Mouse (Mus musculus) limb, embryonic 11.5 days (tissue): ENCODE results near the gene Tbc1d4. TPM values are rescaled to one million over a fixed set of nuclear protein-coding genes. Genes with fewer than 3 reads are reported as not detected.
A peak's percentile ranks its signal among the peaks of the same experiment; 100 is the strongest.

Experiments
- ATAC-seq: fragments of 200-750 bp; cut with Nextera tagmentation; 2 replicates; pipeline ENCODE4 v1.8.0; 2017; ENCODE audit warnings: low read depth; ENCODE audit not compliant: insufficient number of reproducible peaks, low FRiP score, low TSS enrichment
- DNase-seq: peaks from one replicate; pipeline ENCODE4 v3.0.0-alpha.2; 2015; ENCODE audit warnings: low spot score
- H3K27ac ChIP-seq: fragments of 300-500 bp; sonication (generic); replicated peaks from 2 replicates; pipeline ENCODE4 v1.5.1; 2014; ENCODE audit warnings: low read depth, mild to moderate bottlenecking, low read length
- H3K27me3 ChIP-seq: fragments of 300-500 bp; sonication (generic); 2 replicates; pipeline ENCODE4 v1.6.1; 2014; ENCODE audit warnings: mild to moderate bottlenecking, low read length, mixed read lengths; ENCODE audit not compliant: control insufficient read depth, insufficient read depth
- H3K36me3 ChIP-seq: fragments of 300-500 bp; sonication (generic); 2 replicates; pipeline ENCODE4 v1.6.1; 2014; ENCODE audit warnings: mild to moderate bottlenecking, low read length, moderate library complexity, mixed read lengths; ENCODE audit not compliant: control insufficient read depth, insufficient read depth
- H3K4me1 ChIP-seq: fragments of 300-500 bp; sonication (generic); 2 replicates; pipeline ENCODE4 v1.6.1; 2014; ENCODE audit warnings: low read length, mixed read lengths; ENCODE audit not compliant: control insufficient read depth, insufficient read depth
- H3K4me2 ChIP-seq: fragments of 300-500 bp; sonication (generic); 2 replicates; pipeline ENCODE4 v1.6.1; 2014; ENCODE audit warnings: low read depth, mild to moderate bottlenecking, moderate library complexity; ENCODE audit not compliant: severe bottlenecking
- H3K4me3 ChIP-seq: fragments of 300-500 bp; sonication (generic); 2 replicates; pipeline ENCODE4 v1.5.1; 2014; ENCODE audit warnings: low read depth, low read length
- H3K9ac ChIP-seq: fragments of 300-500 bp; sonication (generic); 2 replicates; pipeline ENCODE4 v1.6.1; 2014; ENCODE audit warnings: mild to moderate bottlenecking, low read length
- H3K9me3 ChIP-seq: fragments of 300-500 bp; sonication (generic); 2 replicates; pipeline ENCODE4 v1.6.1; 2016; ENCODE audit warnings: low read length; ENCODE audit not compliant: control insufficient read depth
- WGBS: fragments of 180-500 bp; shearing (Covaris S2); extraction: QIAGEN DNeasy Blood & Tissue Kit; methylation state at CpG from one replicate; pipeline ENCODE4 v1.1.7; 2014; 5-methylcytosine and 5-hydroxymethylcytosine counted together
- polyA plus RNA-seq: library from polyadenylated mRNA; unstranded; fragments of >200 nt; fragmentation: Nextera tagmentation; extraction: Ambion mirVana; gene quantifications from 2 replicates; pipeline ENCODE4 v1.2.1, GENCODE M21; 2014

The Tbc1d4 gene
- polyA plus RNA-seq, 1 experiment from 2014 or later = 6.3 TPM

DNA sequence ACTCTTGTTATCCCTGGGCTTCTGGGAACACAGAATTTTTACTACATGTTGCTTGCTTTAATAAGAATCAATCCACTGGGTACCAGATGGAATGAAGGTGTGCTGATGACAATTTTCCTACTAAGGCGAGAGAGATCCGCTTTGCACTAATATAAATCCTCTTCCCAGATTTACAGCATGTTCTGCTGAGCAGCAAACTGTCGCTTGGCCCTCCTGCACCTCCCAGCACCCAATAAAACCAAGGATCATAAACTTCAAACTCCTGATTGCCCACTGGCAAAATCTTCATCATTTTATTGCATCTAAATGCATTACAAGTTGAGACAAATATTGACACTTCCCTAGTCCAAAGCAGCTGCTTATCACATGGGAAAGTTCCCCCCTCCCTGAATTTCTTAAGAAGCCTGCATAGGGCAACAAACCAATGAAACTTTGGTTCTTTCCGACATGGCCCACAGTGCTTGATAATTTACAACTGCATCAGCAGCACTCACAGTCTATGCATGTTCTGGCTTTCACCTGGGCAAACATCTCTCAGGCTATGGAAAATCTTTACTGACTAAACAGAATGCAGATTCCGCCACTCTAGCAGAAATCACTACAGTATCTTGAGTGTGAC lies 139.4 kb downstream of the Tbc1d4 start:
- DNase-seq = no peak
- Histone ChIP-seq H3K9ac (no peak overlapping the region), H3K4me1 (peaks cover 6% of the 10 kb centered on the region; the same call in 1 of the 2 replicates), H3K4me2 (no peak overlapping the region), H3K27me3 (no peaks in the 10 kb centered on the region), H3K4me3 (no peak overlapping the region), H3K27ac (no peak overlapping the region), H3K36me3 (no peaks in the 10 kb centered on the region), H3K9me3 (no peaks in the 10 kb centered on the region)
- no peak for ATAC-seq
- 42% methylated on average over 5 of the region's 5 CpGs for WGBS

DNA sequence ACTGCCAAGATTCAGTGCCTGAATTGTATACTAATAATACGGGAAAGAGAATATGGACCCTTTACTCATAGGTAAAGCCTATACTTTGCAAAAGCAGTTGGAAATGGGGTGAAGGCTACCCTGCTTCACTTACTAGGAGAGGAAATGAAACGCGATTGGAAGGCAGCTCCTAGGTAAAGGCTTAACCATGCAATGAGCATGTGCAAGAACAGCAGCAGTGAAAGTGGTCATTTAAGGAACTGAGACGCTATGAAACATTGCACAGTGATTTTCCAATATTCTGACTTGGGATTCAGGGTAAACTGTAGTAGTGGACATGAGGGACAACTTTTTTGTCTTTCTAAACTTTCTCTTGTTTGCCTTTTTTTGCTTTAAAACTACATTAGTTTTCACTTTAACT lies 140.8 kb downstream of the Tbc1d4 start:
- H3K9me3 ChIP-seq = no peaks in the 10 kb centered on the region
- 87% methylated on average over 4 of the region's 4 CpGs for WGBS
- no peak overlapping the region for H3K4me2 ChIP-seq
- H3K4me1 ChIP-seq = peaks cover 6% of the 10 kb centered on the region; the same call in 1 of the 2 replicates
- H3K27ac ChIP-seq = no peak overlapping the region
- no peak overlapping the region for H3K4me3 ChIP-seq
- ATAC-seq (no peak), DNase-seq (no peak)
- no peaks in the 10 kb centered on the region for H3K27me3 ChIP-seq
- no peaks in the 10 kb centered on the region for H3K36me3 ChIP-seq
- H3K9ac ChIP-seq = no peak overlapping the region

DNA sequence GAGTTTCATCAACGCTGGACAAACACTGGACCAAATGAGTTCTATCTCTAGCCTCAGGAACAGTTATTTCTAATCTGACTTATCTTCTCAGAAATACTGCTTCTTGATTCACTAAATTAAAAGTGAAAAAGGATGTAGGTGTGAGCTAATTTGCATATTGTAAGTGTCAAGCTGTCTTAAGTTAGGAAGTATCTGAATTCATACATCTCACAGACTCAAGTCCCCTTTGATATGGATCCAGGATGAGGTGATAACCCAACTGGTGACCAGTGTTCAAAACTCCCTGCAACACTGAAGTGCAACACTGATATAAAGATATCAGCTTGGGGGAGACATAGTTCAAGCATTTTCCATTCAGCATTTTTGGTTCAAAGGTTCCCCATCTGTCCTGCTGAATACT lies 141.5 kb downstream of the Tbc1d4 start:
- H3K4me1 ChIP-seq = peaks cover 6% of the 10 kb centered on the region; the same call in 1 of the 2 replicates
- no peaks in the 10 kb centered on the region for H3K9me3 ChIP-seq
- no peak overlapping the region for H3K4me2 ChIP-seq
- ATAC-seq = no peak
- H3K4me3 ChIP-seq = no peak overlapping the region
- no peak overlapping the region for H3K27ac ChIP-seq
- H3K9ac ChIP-seq = no peak overlapping the region
- H3K27me3 ChIP-seq = no peaks in the 10 kb centered on the region
- DNase-seq = no peak
- 98% methylated on average over 1 of the region's 1 CpGs for WGBS
- no peaks in the 10 kb centered on the region for H3K36me3 ChIP-seq

DNA sequence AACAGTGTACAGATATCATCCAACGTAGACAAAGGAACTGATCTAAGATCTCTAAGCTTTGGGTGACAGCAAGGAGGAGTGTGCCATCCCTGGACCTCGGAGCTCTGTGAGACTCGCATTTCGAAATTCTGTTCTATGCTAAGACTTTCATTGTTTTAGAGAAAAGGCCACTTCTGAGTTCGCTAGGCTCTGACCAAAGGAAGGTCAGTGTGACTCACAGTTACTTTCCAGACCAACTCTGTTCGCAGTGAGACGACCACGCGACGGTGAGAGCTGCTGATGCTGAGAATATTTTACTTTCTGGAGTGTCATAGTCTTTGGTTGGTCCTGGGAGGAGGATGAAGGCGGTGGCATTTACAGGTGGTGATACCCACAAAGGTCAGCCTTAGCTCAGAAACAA lies 142.5 kb downstream of the Tbc1d4 start:
- Histone ChIP-seq H3K27me3 (no peaks in the 10 kb centered on the region), H3K4me3 (no peak overlapping the region), H3K9ac (no peak overlapping the region)

DNA sequence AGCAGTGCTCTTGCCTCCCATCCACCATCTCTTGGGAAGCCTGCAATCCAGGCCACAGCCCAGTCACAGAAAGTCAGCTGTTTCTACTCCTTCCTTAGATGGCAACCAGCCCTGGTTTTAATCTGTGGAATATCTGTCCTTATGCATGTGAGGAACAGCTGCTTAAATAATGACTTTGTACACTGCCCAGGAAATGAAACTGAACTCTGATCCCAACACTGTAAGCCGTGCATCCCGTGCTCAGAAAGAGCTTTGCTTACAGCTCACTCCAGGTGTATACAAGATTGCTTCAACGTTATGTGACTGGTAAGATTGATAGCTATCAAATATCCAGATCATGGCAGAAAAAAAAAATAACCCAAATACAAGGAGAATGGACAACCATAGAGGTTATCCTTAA lies 143.1 kb downstream of the Tbc1d4 start:
- DNase-seq (no peak), ATAC-seq (no peak)
- peaks cover 6% of the 10 kb centered on the region; the same call in 1 of the 2 replicates for H3K4me1 ChIP-seq
- H3K9ac ChIP-seq = no peak overlapping the region
- WGBS = 66% methylated on average over 3 of the region's 3 CpGs
- H3K36me3 ChIP-seq = no peaks in the 10 kb centered on the region
- H3K9me3 ChIP-seq = no peaks in the 10 kb centered on the region
- H3K4me3 ChIP-seq = no peak overlapping the region
- no peak overlapping the region for H3K4me2 ChIP-seq
- H3K27ac ChIP-seq = no peak overlapping the region
- H3K27me3 ChIP-seq = no peaks in the 10 kb centered on the region

More for the DNA sequence above, 142.5 kb downstream of the Tbc1d4 start:
- no peak for DNase-seq
- Histone ChIP-seq H3K9me3 (no peaks in the 10 kb centered on the region), H3K4me2 (no peak overlapping the region), H3K4me1 (peaks cover 6% of the 10 kb centered on the region; the same call in 1 of the 2 replicates), H3K27ac (no peak overlapping the region), H3K36me3 (no peaks in the 10 kb centered on the region)
- WGBS = 92% methylated on average over 11 of the region's 11 CpGs
- no peak for ATAC-seq

DNA sequence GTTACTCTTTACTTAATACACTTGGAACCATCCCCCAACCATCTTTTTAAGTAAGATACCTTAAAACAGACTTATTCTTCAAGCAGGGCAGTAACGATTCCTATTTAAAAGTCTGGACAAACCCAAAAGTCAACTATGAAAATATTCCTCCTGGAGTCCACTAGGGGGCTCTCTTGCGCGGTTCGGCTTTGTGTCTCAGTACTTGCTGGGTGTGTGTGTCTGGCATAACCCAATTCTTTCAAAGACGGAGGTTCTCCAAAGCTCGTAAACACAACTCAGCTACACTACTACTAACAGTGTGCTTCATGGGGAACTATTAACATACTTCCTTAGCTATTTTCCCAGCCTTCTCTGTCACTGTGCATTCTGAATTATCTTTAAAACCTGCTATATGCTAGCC lies 148.2 kb downstream of the Tbc1d4 start:
- H3K36me3 ChIP-seq = no peaks in the 10 kb centered on the region
- no peak overlapping the region for H3K4me2 ChIP-seq
- H3K27me3 ChIP-seq = no peaks in the 10 kb centered on the region
- ATAC-seq (no peak), DNase-seq (peak; percentile 74)
- H3K4me1 ChIP-seq = no peaks in the 10 kb centered on the region
- no peak overlapping the region for H3K9ac ChIP-seq
- H3K9me3 ChIP-seq = no peaks in the 10 kb centered on the region
- H3K4me3 ChIP-seq = no peak overlapping the region
- WGBS = 27% methylated on average over 6 of the region's 6 CpGs
- no peak overlapping the region for H3K27ac ChIP-seq

DNA sequence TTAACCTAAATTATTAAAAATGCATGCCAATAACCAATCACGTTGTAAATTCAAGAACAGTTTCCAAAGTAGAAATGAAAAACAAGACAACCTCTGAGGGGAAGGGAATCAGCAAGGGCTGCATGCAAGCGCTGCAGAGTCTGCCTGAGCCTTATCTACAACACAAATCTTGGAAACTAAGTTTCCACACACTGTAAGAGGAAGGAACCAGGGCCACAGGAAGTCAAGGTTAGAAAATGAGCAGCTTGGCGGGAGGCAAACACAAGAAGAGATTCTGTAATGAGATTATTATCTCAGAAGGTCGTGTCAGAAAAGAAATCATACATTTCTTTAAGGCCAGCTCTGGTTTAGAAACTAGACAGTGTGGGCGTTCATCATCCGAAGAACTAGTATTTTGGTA lies 156.1 kb downstream of the Tbc1d4 start:
- Histone ChIP-seq H3K4me2 (no peak overlapping the region), H3K4me1 (no peaks in the 10 kb centered on the region), H3K9me3 (no peaks in the 10 kb centered on the region), H3K27ac (no peak overlapping the region), H3K27me3 (no peaks in the 10 kb centered on the region), H3K4me3 (no peak overlapping the region), H3K9ac (no peak overlapping the region), H3K36me3 (no peaks in the 10 kb centered on the region)
- ATAC-seq (no peak), DNase-seq (no peak)
- WGBS = 81% methylated on average over 6 of the region's 6 CpGs

DNA sequence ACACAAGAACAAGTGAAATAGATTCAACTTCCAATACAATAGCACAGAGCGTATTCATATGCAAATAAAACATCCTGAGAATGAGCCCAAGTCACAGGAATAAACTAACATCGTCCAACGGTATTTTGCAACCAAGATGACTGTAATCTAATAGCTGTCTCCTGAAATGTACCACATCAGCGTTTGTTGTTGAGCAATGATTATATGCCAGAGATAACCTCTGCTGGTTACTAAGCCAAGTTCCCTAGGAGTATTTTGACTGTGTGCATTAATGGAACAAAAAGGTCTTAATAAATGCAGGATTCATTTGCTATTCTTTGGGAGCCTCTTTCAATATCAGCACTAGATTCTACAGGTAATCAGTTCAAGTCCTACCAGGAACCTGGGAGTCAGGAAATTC lies 161.1 kb downstream of the Tbc1d4 start:
- 95% methylated on average over 4 of the region's 4 CpGs for WGBS
- no peak overlapping the region for H3K27ac ChIP-seq
- H3K27me3 ChIP-seq = no peaks in the 10 kb centered on the region
- H3K4me1 ChIP-seq = no peaks in the 10 kb centered on the region
- no peaks in the 10 kb centered on the region for H3K9me3 ChIP-seq
- no peak overlapping the region for H3K4me3 ChIP-seq
- no peak for DNase-seq
- H3K4me2 ChIP-seq = no peak overlapping the region
- no peaks in the 10 kb centered on the region for H3K36me3 ChIP-seq
- no peak overlapping the region for H3K9ac ChIP-seq
- ATAC-seq = no peak

DNA sequence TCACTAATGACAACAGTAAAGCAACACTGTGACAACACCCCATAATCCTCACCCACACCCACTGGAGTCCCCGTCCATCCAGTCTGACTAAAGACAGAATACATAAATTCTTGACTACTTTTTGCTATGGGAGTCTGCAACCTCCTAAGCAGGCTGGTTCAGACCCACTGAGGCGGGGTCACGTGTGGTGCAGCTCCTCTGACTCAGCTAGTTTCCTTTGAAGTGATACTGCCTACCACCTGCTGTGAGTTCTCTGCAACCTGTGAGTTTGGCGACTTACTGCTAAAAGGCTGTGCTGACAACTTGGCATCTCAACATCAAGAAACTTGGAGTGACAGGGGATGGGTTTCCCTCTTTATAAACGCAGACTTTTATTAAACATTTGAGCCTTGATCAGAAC lies 163.8 kb downstream of the Tbc1d4 start:
- H3K4me3 ChIP-seq = no peak overlapping the region
- H3K9ac ChIP-seq = no peak overlapping the region
- no peaks in the 10 kb centered on the region for H3K27me3 ChIP-seq
- H3K27ac ChIP-seq = no peak overlapping the region
- ATAC-seq (no peak), DNase-seq (no peak)
- no peaks in the 10 kb centered on the region for H3K9me3 ChIP-seq
- H3K4me1 ChIP-seq = no peaks in the 10 kb centered on the region
- H3K4me2 ChIP-seq = no peak overlapping the region
- H3K36me3 ChIP-seq = no peaks in the 10 kb centered on the region
- 44% methylated on average over 5 of the region's 5 CpGs for WGBS
